Mouse (Mus musculus): ENCODE measurements around the gene Ttc24. TPM values are rescaled to one million over a fixed set of nuclear protein-coding genes. Genes with fewer than 3 reads are reported as not detected.

Ttc24 gene
- polyA plus RNA-seq (2021) = not detected

GRCm38 (mm10) chr3:88078204-88078603 is at the start of gene Ttc24:
Ttc24 (minus strand) TSS chr3:88078304.
- DNase-seq (ENCODE audit: low read depth, low spot score) = no peak
- H3K27me3 ChIP-seq = peaks cover 11% of the 10 kb centered on the region
- in situ Hi-C loops (cut with MboI; ENCODE audit: low pct_unique_long_range_greater_than_20kb) = loop anchor here (10.0 kb wide), 1 partner anchor 143 kb away; the partner anchor contains the start of genes Isg20l2 and Rrnad1
- ATAC-seq = no peak
- ChIA-PET POLR2A (no interaction called here), CTCF (interaction anchor here (1.3 kb wide), 1 partner anchor 15 kb away, joined by 4 read pairs; no protein-coding TSS in a partner anchor)
- TF ChIP-seq CTCF (IDR thresholded peaks at IDR 0.05) = no peak

GRCm38 (mm10) chr3:88127636-88128035 is 49.5 kb upstream of the Ttc24 start:
- POLR2A ChIA-PET = interaction anchor here (1.3 kb wide), 1 partner anchor 10 kb away, joined by 5 read pairs; no protein-coding TSS in a partner anchor
- H3K27me3 ChIP-seq = no peaks in the 10 kb centered on the region
- TF ChIP-seq CTCF (IDR thresholded peaks at IDR 0.05) = no peak
- DNase-seq (ENCODE audit: low read depth, low spot score) (no peak), ATAC-seq (no peak)
- CTCF ChIA-PET = interaction anchor here (0.8 to 1.4 kb wide), 5 partner anchors 10 to 64 kb away, joined by 3 to 4 read pairs (median 3); partner anchors contain the start of gene Mef2d
- in situ Hi-C loops (cut with MboI; ENCODE audit: low pct_unique_long_range_greater_than_20kb) = no loop called here

DNA sequence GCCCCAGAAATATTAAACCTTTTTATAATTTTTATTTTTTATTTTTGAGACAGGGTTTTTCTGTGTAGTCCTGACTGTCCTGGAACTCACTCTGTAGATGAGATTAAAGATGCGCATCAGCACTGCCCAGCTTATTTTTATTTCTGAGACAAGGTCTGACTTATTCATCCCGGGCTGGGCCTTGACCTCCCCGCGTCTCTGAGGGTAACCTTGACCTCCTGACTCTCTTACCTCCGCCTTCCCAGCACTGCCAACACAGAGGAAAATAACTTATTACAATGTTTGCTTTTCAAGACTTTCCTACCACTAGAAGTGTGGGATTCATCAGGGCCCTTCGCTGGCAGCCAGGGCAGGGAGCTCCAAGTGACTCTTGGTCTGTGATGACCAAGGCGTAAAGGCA is 48.1 kb upstream of the Ttc24 start:
- no peak for ATAC-seq
- CTCF ChIA-PET = interaction anchor here (1.3 to 4.3 kb wide), 2 partner anchors 12 to 17 kb away, joined by 3 to 16 read pairs; no protein-coding TSS in a partner anchor
- no peak for TF ChIP-seq CTCF (IDR thresholded peaks at IDR 0.05)
- in situ Hi-C loops (cut with MboI; ENCODE audit: low pct_unique_long_range_greater_than_20kb) = no loop called here
- POLR2A ChIA-PET = interaction anchor here (1.2 kb wide), 1 partner anchor 15 kb away, joined by 4 read pairs; no protein-coding TSS in a partner anchor
- DNase-seq (ENCODE audit: low read depth, low spot score) = no peak
- no peaks in the 10 kb centered on the region for H3K27me3 ChIP-seq

DNA sequence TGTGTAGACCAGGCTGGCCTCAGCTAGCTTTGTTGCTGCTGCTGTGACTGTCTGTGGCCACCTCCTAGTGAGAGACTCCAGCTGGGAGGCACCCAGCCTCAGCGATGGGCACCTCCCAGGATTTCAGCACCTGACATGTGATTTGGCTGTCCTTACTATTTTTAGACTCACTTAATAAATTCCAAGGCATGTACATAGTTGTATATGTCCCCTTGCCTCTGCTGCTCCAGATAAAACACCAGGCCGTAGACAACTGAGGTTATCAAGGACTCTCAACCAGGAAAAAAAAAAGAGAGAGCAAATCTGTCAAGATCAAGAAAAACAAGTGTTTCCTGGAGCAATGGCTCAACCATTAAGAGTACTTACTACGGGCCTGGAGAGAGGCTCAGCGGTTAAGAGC is 47.1 kb upstream of the Ttc24 start:
- ATAC-seq (no peak), DNase-seq (ENCODE audit: low read depth, low spot score) (no peak)
- ChIA-PET CTCF (interaction anchor here (1.7 to 4.3 kb wide), 2 partner anchors 13 kb away, joined by 7 to 16 read pairs; no protein-coding TSS in a partner anchor), POLR2A (interaction anchor here (0.9 to 1.2 kb wide), 2 partner anchors 12 to 49 kb away, joined by 3 read pairs; no protein-coding TSS in a partner anchor)
- no peaks in the 10 kb centered on the region for H3K27me3 ChIP-seq
- in situ Hi-C loops (cut with MboI; ENCODE audit: low pct_unique_long_range_greater_than_20kb) = no loop called here
- no peak for TF ChIP-seq CTCF (IDR thresholded peaks at IDR 0.05)

- DNase-seq (ENCODE audit: low read depth, low spot score) (no peak), ATAC-seq (no peak)
- CTCF ChIA-PET = interaction anchor here (1.1 kb wide), 1 partner anchor 33 kb away, joined by 3 read pairs; no protein-coding TSS in a partner anchor
- in situ Hi-C loops (cut with MboI; ENCODE audit: low pct_unique_long_range_greater_than_20kb) = no loop called here
- TF ChIP-seq CTCF (IDR thresholded peaks at IDR 0.05) = no peak
- no peaks in the 10 kb centered on the region for H3K27me3 ChIP-seq
- POLR2A ChIA-PET = interaction anchor here (0.5 kb wide), 1 partner anchor 19 kb away, joined by 4 read pairs; no protein-coding TSS in a partner anchor
Observed at GRCm38 (mm10) chr3:88121164-88122131, 43.3 kb upstream of the Ttc24 start.

GRCm38 (mm10) chr3:88120117-88120651 is 42.1 kb upstream of the Ttc24 start:
- ChIA-PET POLR2A (interaction anchor here (1.2 kb wide), 1 partner anchor 24 kb away, joined by 3 read pairs; no protein-coding TSS in a partner anchor), CTCF (interaction anchor here (1.1 kb wide), 1 partner anchor 32 kb away, joined by 3 read pairs; no protein-coding TSS in a partner anchor)
- DNase-seq (ENCODE audit: low read depth, low spot score) = no peak

GRCm38 (mm10) chr3:88114396-88114795 is 36.3 kb upstream of the Ttc24 start:
- no peaks in the 10 kb centered on the region for H3K27me3 ChIP-seq
- POLR2A ChIA-PET = no interaction called here
- no peak for TF ChIP-seq CTCF (IDR thresholded peaks at IDR 0.05)
- CTCF ChIA-PET = no interaction called here
- no peak for ATAC-seq
- no peak for DNase-seq (ENCODE audit: low read depth, low spot score)
- in situ Hi-C loops (cut with MboI; ENCODE audit: low pct_unique_long_range_greater_than_20kb) = no loop called here

More at GRCm38 (mm10) chr3:88120117-88120651, 42.1 kb upstream of the Ttc24 start:
- ATAC-seq = no peak
- in situ Hi-C loops (cut with MboI; ENCODE audit: low pct_unique_long_range_greater_than_20kb) = no loop called here
- no peak for TF ChIP-seq CTCF (IDR thresholded peaks at IDR 0.05)
- H3K27me3 ChIP-seq = no peaks in the 10 kb centered on the region

- ATAC-seq = no peak
- CTCF ChIA-PET = interaction anchor here (1.3 kb wide), 1 partner anchor 17 kb away, joined by 3 read pairs; no protein-coding TSS in a partner anchor
- POLR2A ChIA-PET = no interaction called here
- in situ Hi-C loops (cut with MboI; ENCODE audit: low pct_unique_long_range_greater_than_20kb) = no loop called here
- DNase-seq (ENCODE audit: low read depth, low spot score) = no peak
- no peak for TF ChIP-seq CTCF (IDR thresholded peaks at IDR 0.05)
- H3K27me3 ChIP-seq = no peaks in the 10 kb centered on the region
Observed at GRCm38 (mm10) chr3:88109126-88109525, 31.0 kb upstream of the Ttc24 start.

DNA sequence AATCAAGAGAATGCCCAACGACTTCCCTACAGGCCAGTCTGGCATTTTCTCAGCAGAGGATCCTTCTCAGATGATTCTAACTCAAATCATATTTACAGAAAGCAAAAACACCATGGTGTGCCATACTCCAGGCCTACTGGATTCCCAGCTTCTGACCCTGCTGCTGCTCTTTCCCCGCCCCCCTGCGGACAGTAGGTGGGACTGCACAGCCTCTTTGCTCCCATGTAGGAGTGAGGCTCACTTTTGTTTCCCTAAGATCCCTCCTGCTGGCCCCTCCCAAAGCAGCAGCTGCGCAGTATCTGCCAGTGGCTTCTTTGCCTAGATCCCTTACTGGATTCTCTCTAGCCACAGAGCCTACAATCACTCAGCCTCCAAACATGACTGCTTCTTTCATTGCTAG is 28.0 kb upstream of the Ttc24 start:
- no peak for DNase-seq (ENCODE audit: low read depth, low spot score)
- ChIA-PET POLR2A (interaction anchor here (0.6 kb wide), 1 partner anchor 22 kb away, joined by 3 read pairs; no protein-coding TSS in a partner anchor), CTCF (interaction anchor here (1.4 kb wide), 1 partner anchor 17 kb away, joined by 3 read pairs; no protein-coding TSS in a partner anchor)
- in situ Hi-C loops (cut with MboI; ENCODE audit: low pct_unique_long_range_greater_than_20kb) = no loop called here
- no peaks in the 10 kb centered on the region for H3K27me3 ChIP-seq
- ATAC-seq = no peak
- TF ChIP-seq CTCF (IDR thresholded peaks at IDR 0.05) = no peak

GRCm38 (mm10) chr3:88102611-88103010 is 24.5 kb upstream of the Ttc24 start:
- no peaks in the 10 kb centered on the region for H3K27me3 ChIP-seq
- POLR2A ChIA-PET = interaction anchor here (1.3 kb wide), 1 partner anchor 9 kb away, joined by 3 read pairs; no protein-coding TSS in a partner anchor
- in situ Hi-C loops (cut with MboI; ENCODE audit: low pct_unique_long_range_greater_than_20kb) = no loop called here
- CTCF ChIA-PET = no interaction called here
- ATAC-seq (no peak), DNase-seq (ENCODE audit: low read depth, low spot score) (no peak)
- no peak for TF ChIP-seq CTCF (IDR thresholded peaks at IDR 0.05)

Measured in Patski (cell line).